Mouse (Mus musculus): ENCODE data around the gene Plppr3. TPM values are rescaled to one million over a fixed set of nuclear protein-coding genes. Genes with fewer than 3 reads are reported as not detected.
A peak's percentile ranks its signal among the peaks of the same experiment; 100 is the strongest.

Gene Plppr3
- total RNA-seq, 1 experiment = 3.7 TPM

GRCm38 (mm10) chr10:79843476-79843875, 31.0 kb downstream of the Plppr3 start:
- Histone ChIP-seq H3K27ac (ENCODE audit: insufficient read depth, low read depth, low read length, poor library complexity, severe bottlenecking) (no peak overlapping the region), H3K4me3 (ENCODE audit: insufficient read depth in 1 of 2, low read depth in 1 of 2, low read length in 2 of 2, poor library complexity in 1 of 2, severe bottlenecking in 1 of 2) (no peak overlapping the region), H3K4me1 (ENCODE audit: control insufficient read depth in 2 of 2, insufficient read depth in 2 of 2, low read length in 2 of 2, poor library complexity in 1 of 2) (peaks cover 2 to 8% of the 10 kb centered on the region in 2 experiments; a peak in 3 of 4 replicates), H3K36me3 (ENCODE audit: control insufficient read depth, insufficient read depth, low read length, poor library complexity, severe bottlenecking) (no peaks in the 10 kb centered on the region), H3K9me3 (ENCODE audit: control insufficient read depth, insufficient read depth, low read depth, low read length) (no peaks in the 10 kb centered on the region), H3K9ac (ENCODE audit: insufficient read depth, low read depth, low read length, poor library complexity, severe bottlenecking) (no peak overlapping the region)
- no peak for TF ChIP-seq ZC3H11A (IDR thresholded peaks at IDR 0.05; ENCODE audit: borderline replicate concordance, low read depth, low read length)
- TF ChIP-seq CHD2 (IDR thresholded peaks at IDR 0.05; ENCODE audit: low read depth, low read length) = no peak
- no peak for TF ChIP-seq ZNF384 (IDR thresholded peaks at IDR 0.05; ENCODE audit: low read depth, low read length)
- TF ChIP-seq MAFK (IDR thresholded peaks at IDR 0.05; ENCODE audit: insufficient read depth, low read depth, low read length) = no peak
- no peak for TF ChIP-seq HCFC1 (IDR thresholded peaks at IDR 0.05; ENCODE audit: borderline replicate concordance, insufficient read depth, low read length)
- DNase-seq (ENCODE audit: low read depth, low spot score) = no peak
- in situ Hi-C loops (cut with MboI; ENCODE audit: low sequenced_read_pairs in 2 of 2, unreplicated experiment in 2 of 2) = no loop called here

GRCm38 (mm10) chr10:79842322-79842721, 32.1 kb downstream of the Plppr3 start:
- Histone ChIP-seq H3K4me1 (ENCODE audit: control insufficient read depth in 2 of 2, insufficient read depth in 2 of 2, low read length in 2 of 2, poor library complexity in 1 of 2) (peaks cover 2 to 8% of the 10 kb centered on the region in 2 experiments; a peak in 3 of 4 replicates), H3K27ac (ENCODE audit: insufficient read depth, low read depth, low read length, poor library complexity, severe bottlenecking) (no peak overlapping the region; the same call in 1 of the 2 replicates), H3K4me3 (ENCODE audit: insufficient read depth in 1 of 2, low read depth in 1 of 2, low read length in 2 of 2, poor library complexity in 1 of 2, severe bottlenecking in 1 of 2) (no peak overlapping the region), H3K36me3 (ENCODE audit: control insufficient read depth, insufficient read depth, low read length, poor library complexity, severe bottlenecking) (no peaks in the 10 kb centered on the region), H3K9me3 (ENCODE audit: control insufficient read depth, insufficient read depth, low read depth, low read length) (no peaks in the 10 kb centered on the region), H3K9ac (ENCODE audit: insufficient read depth, low read depth, low read length, poor library complexity, severe bottlenecking) (no peak overlapping the region)
- TF ChIP-seq MAFK (IDR thresholded peaks at IDR 0.05; ENCODE audit: insufficient read depth, low read depth, low read length) (no peak), ZC3H11A (IDR thresholded peaks at IDR 0.05; ENCODE audit: borderline replicate concordance, low read depth, low read length) (no peak), ZNF384 (IDR thresholded peaks at IDR 0.05; ENCODE audit: low read depth, low read length) (no peak), CHD2 (IDR thresholded peaks at IDR 0.05; ENCODE audit: low read depth, low read length) (no peak)
- DNase-seq (ENCODE audit: low read depth, low spot score) = no peak
- in situ Hi-C loops (cut with MboI; ENCODE audit: low sequenced_read_pairs in 2 of 2, unreplicated experiment in 2 of 2) = no loop called here

DNA sequence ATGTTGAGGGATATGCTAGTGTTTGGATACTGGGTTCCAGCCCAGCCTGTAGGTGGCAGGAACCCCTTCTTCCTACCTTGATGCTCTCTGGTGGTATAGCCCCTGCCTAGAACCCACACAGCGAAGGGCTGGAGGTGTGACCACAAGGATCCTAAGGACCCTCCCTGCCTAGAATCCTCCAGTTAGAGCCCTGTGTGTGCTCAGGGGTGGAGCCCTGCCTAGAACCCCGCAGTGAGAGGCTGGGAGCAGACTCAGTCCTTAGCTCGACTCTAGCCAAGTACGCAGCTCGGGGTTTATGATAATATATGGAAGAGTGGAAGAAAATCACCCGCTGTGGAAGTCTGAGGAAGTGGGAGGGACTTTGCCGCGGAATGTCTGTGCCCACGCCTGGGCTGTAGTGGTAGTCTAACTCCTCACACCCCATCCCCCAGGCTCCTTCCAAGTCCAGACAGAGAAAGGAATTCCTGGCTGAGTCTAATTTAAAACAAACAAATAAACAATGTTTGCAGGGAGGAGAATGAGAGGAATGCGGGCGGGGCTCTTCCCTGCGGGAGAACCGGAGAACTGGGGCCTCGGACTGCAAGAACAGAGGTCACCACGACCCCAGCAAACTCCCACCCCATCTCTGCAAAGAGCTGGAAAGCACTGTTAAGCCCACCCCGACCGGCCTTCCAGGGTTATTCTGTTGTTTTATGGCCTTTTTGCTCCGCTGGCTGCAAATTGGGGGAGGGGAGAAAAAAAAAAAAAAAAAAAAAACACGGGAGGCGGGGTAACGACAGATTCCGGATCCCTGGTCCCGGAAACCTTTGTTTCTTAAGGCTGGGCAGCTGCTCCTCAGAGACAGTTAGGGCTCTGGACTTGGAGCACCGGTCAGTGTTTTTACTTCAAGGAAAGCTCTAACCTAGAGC, 33.5 kb downstream of the Plppr3 start:
- no peaks in the 10 kb centered on the region for H3K9me3 ChIP-seq (ENCODE audit: control insufficient read depth, insufficient read depth, low read depth, low read length)
- in situ Hi-C loops (cut with MboI; ENCODE audit: low sequenced_read_pairs in 2 of 2, unreplicated experiment in 2 of 2) = no loop called here

DNA sequence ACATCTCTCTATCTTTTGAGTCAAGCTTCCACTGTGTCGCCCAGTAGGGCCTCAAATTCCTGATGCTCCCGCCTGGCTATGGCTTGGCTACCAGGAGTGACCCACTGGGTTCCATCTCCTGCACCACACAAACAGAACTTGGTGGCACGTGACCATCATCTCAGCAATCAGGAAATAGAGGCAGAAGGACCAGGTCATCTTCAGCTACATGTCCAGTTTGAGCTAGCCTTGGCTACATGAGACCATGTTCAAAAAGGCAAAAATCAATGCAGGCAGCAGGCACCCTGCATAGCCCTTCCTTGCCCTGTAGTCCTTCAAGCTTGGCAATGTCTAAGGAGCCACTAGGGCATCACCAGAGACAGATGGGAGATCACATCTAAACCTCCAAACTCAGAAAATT, 34.3 kb downstream of the Plppr3 start:
- in situ Hi-C loops (cut with MboI; ENCODE audit: low sequenced_read_pairs in 2 of 2, unreplicated experiment in 2 of 2) = no loop called here
- H3K9me3 ChIP-seq (ENCODE audit: control insufficient read depth, insufficient read depth, low read depth, low read length) = no peaks in the 10 kb centered on the region
- H3K36me3 ChIP-seq (ENCODE audit: control insufficient read depth, insufficient read depth, low read length, poor library complexity, severe bottlenecking) = no peaks in the 10 kb centered on the region
- no peak for DNase-seq (ENCODE audit: low read depth, low spot score)
- H3K4me3 ChIP-seq (ENCODE audit: insufficient read depth in 1 of 2, low read depth in 1 of 2, low read length in 2 of 2, poor library complexity in 1 of 2, severe bottlenecking in 1 of 2) = peak overlapping the region in 1 of 2 experiments; percentile 2; a peak in 1 of 4 replicates
- peak overlapping the region; percentile 59; the same call in 1 of the 2 replicates for H3K27ac ChIP-seq (ENCODE audit: insufficient read depth, low read depth, low read length, poor library complexity, severe bottlenecking)
- H3K9ac ChIP-seq (ENCODE audit: insufficient read depth, low read depth, low read length, poor library complexity, severe bottlenecking) = no peak overlapping the region
- TF ChIP-seq ZC3H11A (IDR thresholded peaks at IDR 0.05; ENCODE audit: borderline replicate concordance, low read depth, low read length) = no peak
- TF ChIP-seq ZNF384 (IDR thresholded peaks at IDR 0.05; ENCODE audit: low read depth, low read length) = no peak
- no peak for TF ChIP-seq MAFK (IDR thresholded peaks at IDR 0.05; ENCODE audit: insufficient read depth, low read depth, low read length)
- no peak for TF ChIP-seq HCFC1 (IDR thresholded peaks at IDR 0.05; ENCODE audit: borderline replicate concordance, insufficient read depth, low read length)
- no peak for TF ChIP-seq CHD2 (IDR thresholded peaks at IDR 0.05; ENCODE audit: low read depth, low read length)
- peaks cover 2 to 8% of the 10 kb centered on the region in 2 experiments; a peak in 3 of 4 replicates for H3K4me1 ChIP-seq (ENCODE audit: control insufficient read depth in 2 of 2, insufficient read depth in 2 of 2, low read length in 2 of 2, poor library complexity in 1 of 2)

More for the DNA sequence above, 33.5 kb downstream of the Plppr3 start:
- H3K27ac ChIP-seq (ENCODE audit: insufficient read depth, low read depth, low read length, poor library complexity, severe bottlenecking) = peak overlapping the region; percentile 59
- DNase-seq (ENCODE audit: low read depth, low spot score) = peak; percentile 83
- H3K4me3 ChIP-seq (ENCODE audit: insufficient read depth in 1 of 2, low read depth in 1 of 2, low read length in 2 of 2, poor library complexity in 1 of 2, severe bottlenecking in 1 of 2) = peak overlapping the region; percentile 2 to 13
- TF ChIP-seq HCFC1 (IDR thresholded peaks at IDR 0.05; ENCODE audit: borderline replicate concordance, insufficient read depth, low read length) (peak; percentile 38; the same call in 1 of the 2 replicates), ZC3H11A (IDR thresholded peaks at IDR 0.05; ENCODE audit: borderline replicate concordance, low read depth, low read length) (no peak), MAFK (IDR thresholded peaks at IDR 0.05; ENCODE audit: insufficient read depth, low read depth, low read length) (0 out of 2 replicates have a peak, but pooled peaks have one; percentile 30), ZNF384 (IDR thresholded peaks at IDR 0.05; ENCODE audit: low read depth, low read length) (peak; percentile 98), CHD2 (IDR thresholded peaks at IDR 0.05; ENCODE audit: low read depth, low read length) (peak; percentile 65; the same call in 1 of the 2 replicates)
- no peak overlapping the region for H3K9ac ChIP-seq (ENCODE audit: insufficient read depth, low read depth, low read length, poor library complexity, severe bottlenecking)
- peaks cover 2 to 8% of the 10 kb centered on the region in 2 experiments; a peak in 3 of 4 replicates for H3K4me1 ChIP-seq (ENCODE audit: control insufficient read depth in 2 of 2, insufficient read depth in 2 of 2, low read length in 2 of 2, poor library complexity in 1 of 2)
- H3K36me3 ChIP-seq (ENCODE audit: control insufficient read depth, insufficient read depth, low read length, poor library complexity, severe bottlenecking) = no peaks in the 10 kb centered on the region
